Mouse (Mus musculus) gastrocnemius, postnatal 14 days (tissue): ENCODE measurements around the gene Gm14308. TPM values are rescaled to one million over a fixed set of nuclear protein-coding genes. Genes with fewer than 3 reads are reported as not detected.
"Not testable (repeated sequence)": the region's sequence is repeated elsewhere in the genome, so short reads cannot be mapped to it uniquely, and the experiment has no call there.

Source experiments
- DNase-seq: peaks from one replicate; pipeline ENCODE4 v3.0.0; 2021; ENCODE audit warnings: mixed read lengths
- intact Hi-C: fragments of 180-260 bp; cut with DNase I; formaldehyde crosslinking; loops from one replicate; pipeline ENCODE4 v1.15.1; 2025; ENCODE audit warnings: low total_unique reads
- long read RNA-seq, 2 experiments: library from polyadenylated mRNA; stranded (forward); transcript quantifications; one replicate each; pipeline ENCODE4 v2.0.0; 2021
- total RNA-seq, 2 experiments: library from RNA; stranded (reverse); gene quantifications; 2 replicates each; pipeline ENCODE4 v1.2.3; 2021

Gene Gm14308
- total RNA-seq, result 1 to 10 TPM; 1.0 to 1.8 TPM
- long read RNA-seq, experiment 1, partial matches to known transcripts, result 0 of 1 reads
- long read RNA-seq, experiment 1, other reads (novel, unspliced or antisense), result 0 of 1 reads
- long read RNA-seq, experiment 2, result 0 reads

DNA sequence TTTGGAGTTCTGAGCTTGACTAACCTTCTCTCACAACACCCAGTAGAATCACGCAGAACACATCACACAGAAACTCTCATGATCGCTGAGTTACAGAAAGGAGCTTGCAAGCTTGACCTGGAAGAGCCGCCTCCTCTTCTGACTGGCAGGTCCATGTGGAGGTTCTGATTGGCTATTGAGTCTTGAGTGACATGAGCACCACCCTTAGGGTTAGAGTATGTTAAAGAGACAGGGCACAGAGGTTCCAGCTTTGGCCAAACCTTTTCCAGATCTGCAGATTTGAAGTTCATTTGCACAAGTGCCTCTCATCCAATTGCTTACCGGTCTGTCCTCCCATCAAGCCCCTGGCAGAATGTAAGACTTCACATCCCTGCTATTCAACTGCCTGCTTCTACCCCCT, at the start of gene Gm14308:
Gm14308 (minus strand) TSS at position 101 of the 400 bp plus-strand sequence.
- DNase-seq, intact Hi-C loops: not testable (repeated sequence)

DNA sequence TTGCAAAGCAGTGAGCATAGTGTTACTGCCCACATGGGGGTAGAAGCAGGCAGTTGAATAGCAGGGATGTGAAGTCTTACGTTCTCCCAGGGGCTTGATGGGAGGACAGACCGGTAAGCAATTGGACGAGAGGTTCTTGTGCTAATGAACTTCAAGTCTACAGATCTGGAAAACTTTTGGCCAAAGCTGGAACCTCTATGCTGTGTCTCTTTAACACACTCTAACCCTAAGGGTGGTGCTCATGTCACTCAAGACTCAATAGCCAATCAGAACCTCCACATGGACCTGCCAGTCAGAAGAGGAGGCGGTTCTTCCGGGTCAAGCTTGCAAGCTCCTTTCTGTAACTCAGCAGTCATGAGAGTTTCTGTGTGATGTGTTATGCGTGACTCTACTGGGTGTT, 34.1 kb upstream of the Gm14308 start, which contains the start of gene Zfp973:
Zfp973 (plus strand) TSS at position 301 of the 400 bp plus-strand sequence.
- DNase-seq, intact Hi-C loops: not testable (repeated sequence)

Other genes with a start within 250 kb of the Gm14308 start
- gene Gm14435, start 212.8 kb downstream of the Gm14308 start, total RNA-seq, result 1 to 10 TPM; 4.5 to 7.8 TPM
- under 1 TPM in 1 of 2 experiments, not detected in 1; 0.93 TPM for gene Gm14434, start 149.6 kb downstream of the Gm14308 start, total RNA-seq
- gene Zfp967, start 115.3 kb downstream of the Gm14308 start, total RNA-seq, result not detected
- gene Zfp973, start 34.2 kb upstream of the Gm14308 start, total RNA-seq, result 1 to 10 TPM; 7.5 to 8.5 TPM
- gene Gm14305, start 72.0 kb upstream of the Gm14308 start, total RNA-seq, result 1 to 10 TPM; 5.7 to 6.2 TPM
- gene Gm14295, start 162.3 kb upstream of the Gm14308 start, total RNA-seq, result 1 to 10 TPM; 4.8 to 6.0 TPM
- gene Gm14408, start 194.8 kb upstream of the Gm14308 start, total RNA-seq, result not detected